Mouse (Mus musculus) liver, embryonic 14 days (tissue): Measurements from ENCODE around the gene Psmd9. TPM values are rescaled to one million over a fixed set of nuclear protein-coding genes. Genes with fewer than 3 reads are reported as not detected.

Experiments
- polyA plus RNA-seq: library from polyadenylated mRNA; depleted of rRNA; stranded (reverse); fragments of >200 nt; gene quantifications from 2 replicates; pipeline ENCODE4 v1.2.3, GENCODE M21; 2012; rRNA removed

Psmd9 gene
- 24.9 and 27.4 TPM in 2 replicates for polyA plus RNA-seq

GRCm38 (mm10) chr5:123169284-123169683, at the start of gene Psmd9:
TSS of gene Psmd9 (plus strand) at chr5:123169413.

DNA sequence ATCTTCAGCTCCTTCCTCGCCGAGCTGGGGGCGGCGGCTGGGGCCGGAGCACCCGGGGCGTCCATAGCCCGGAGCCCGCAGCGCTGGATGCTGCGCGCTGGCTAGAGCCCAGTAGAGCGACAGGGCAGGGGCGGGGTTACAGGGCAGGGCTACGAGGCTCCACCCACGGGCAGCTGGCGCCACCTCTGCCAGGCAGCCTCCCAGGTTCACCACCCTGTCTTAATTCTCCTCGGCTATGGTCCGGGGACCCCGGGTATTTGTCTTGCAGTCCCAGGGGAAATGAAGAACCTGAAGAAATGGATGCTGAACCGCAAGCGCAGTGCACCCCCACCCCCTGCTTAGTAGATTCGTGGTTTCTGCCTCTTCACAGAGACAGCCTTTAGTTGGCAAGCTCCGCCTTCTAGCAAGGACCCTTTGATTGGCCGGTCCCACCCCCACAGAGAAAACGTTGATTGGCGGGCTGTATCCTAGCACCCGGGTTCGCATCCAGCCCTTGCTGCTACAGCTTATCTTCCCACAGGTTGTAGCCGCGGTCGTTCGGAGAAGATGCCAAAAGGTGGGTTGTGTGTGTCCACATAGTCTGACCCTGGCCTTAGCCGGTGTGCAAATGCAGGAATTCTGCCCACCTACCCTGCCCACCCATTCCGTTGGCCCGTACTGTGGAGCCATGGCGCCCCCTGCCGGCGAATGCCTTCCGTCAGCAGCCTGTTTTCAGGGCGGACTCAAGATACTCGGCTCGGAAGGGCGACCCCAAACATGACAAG, 36.7 kb upstream of the Psmd9 start, which contains the start of gene Rhof:
Gene Rhof (minus strand): TSS at position 385 of the 764 bp plus-strand sequence.

DNA sequence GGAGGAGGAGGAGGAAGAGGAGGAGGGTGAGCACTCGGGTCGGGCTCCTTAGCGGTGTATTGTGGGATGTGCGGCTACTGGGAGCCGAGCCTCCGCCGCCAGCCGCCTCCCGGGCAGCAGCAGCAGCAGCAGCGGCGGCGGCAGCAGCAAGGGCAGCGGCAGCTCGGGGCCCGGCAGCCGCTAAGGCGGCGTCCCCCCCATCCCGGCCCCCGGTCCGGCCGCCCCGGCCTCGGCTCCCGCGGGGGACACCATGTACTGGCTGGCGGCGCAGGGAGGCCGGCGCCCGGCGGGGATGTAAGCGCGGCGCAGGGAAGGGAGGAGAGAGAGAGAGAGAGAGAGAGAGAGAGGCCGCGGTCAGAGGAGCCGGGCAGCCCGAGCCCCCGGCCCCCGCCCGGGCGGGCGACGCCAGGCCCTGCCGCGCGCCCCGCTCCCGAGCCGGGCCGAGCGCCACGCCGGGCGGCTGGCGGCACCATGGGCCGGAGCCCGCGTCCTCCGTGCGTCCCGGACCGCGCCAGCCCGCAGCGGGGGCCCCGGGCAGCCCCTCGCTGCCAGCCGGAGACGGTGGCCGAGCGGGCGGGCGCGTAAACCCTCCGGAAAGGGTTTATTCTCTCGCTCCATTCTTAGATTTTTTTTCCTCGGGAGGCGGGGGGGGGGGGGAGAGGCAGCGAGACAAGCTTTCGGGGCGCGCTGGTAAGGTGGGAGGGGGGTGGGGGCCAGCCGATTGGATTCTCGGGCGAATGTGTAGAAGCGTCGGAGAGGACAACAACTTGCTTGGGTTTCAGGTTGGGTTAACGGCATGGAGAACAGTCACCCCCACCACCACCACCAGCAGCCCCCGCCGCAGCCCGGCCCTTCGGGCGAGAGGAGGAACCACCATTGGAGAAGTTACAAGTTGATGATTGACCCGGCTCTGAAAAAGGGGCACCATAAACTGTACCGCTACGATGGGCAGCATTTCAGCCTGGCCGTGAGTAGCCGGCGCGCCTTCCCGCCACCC, 26.8 kb upstream of the Psmd9 start, which contains the start of gene Setd1b:
Gene Setd1b (plus strand): TSS at position 33 of the 997 bp plus-strand sequence.

GRCm38 (mm10) chr5:123182651-123183050, 13.4 kb downstream of the Psmd9 start, which contains the start of gene Hpd:
TSS of gene Hpd (minus strand) at chr5:123182727.

GRCm38 (mm10) chr5:123251834-123252233, 82.6 kb downstream of the Psmd9 start, which contains the start of gene Wdr66:
TSS of gene Wdr66 (plus strand) at chr5:123252102.

Other genes starting within 250 kb of the Psmd9 start
- gene Kdm2b, start 179.6 kb upstream of the Psmd9 start, polyA plus RNA-seq: 9.4 and 10.3 TPM in 2 replicates
- 5.8 and 7.5 TPM in 2 replicates for gene Orai1, start 154.3 kb upstream of the Psmd9 start, polyA plus RNA-seq
- gene Morn3, start 122.4 kb upstream of the Psmd9 start, polyA plus RNA-seq: not detected in 2 replicates
- gene Tmem120b, start 101.0 kb upstream of the Psmd9 start, polyA plus RNA-seq: 16.6 and 21.1 TPM in 2 replicates
- 1.5 and 1.8 TPM in 2 replicates for gene Rhof, start 36.7 kb upstream of the Psmd9 start, polyA plus RNA-seq
- 1.8 and 2.9 TPM in 2 replicates for gene Setd1b, start 27.2 kb upstream of the Psmd9 start, polyA plus RNA-seq
- gene Hpd, start 13.3 kb downstream of the Psmd9 start, polyA plus RNA-seq: 27.3 and 27.5 TPM in 2 replicates
- 0.10 and 0.13 TPM in 2 replicates for gene Wdr66, start 82.7 kb downstream of the Psmd9 start, polyA plus RNA-seq
- 5.0 and 5.9 TPM in 2 replicates for gene Bcl7a, start 174.4 kb downstream of the Psmd9 start, polyA plus RNA-seq
- 3.4 and 3.6 TPM in 2 replicates for gene Mlxip, start 225.4 kb downstream of the Psmd9 start, polyA plus RNA-seq